Mouse (Mus musculus): ENCODE results near the gene Oas1e. TPM values are rescaled to one million over a fixed set of nuclear protein-coding genes. Genes with fewer than 3 reads are reported as not detected.

Oas1e gene
- total RNA-seq, 1 experiment from 2014 or later: not detected

DNA sequence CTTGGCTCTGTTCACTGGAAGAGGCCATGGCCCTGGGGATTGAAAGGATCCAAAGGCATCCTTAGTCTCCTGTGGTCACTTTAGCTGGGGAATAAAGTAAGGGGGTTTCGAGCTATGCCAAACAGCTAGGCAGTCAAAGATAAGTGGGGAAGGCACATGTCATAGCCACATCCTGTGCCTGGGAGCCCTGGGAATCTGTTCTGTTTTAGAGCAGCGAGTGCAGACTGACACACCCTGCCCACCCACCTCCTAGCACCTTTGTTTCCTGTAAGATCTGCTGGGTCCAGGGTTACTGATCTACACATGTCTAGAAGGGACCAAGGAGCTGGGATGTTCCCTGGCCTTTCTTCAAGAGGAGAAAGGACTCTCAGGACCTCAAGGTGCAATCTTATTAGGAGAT is 16.4 kb downstream of the Oas1e start:
- ATAC-seq (replicated peaks; ENCODE audit: low read depth, poor library complexity, severe bottlenecking): no peak

DNA sequence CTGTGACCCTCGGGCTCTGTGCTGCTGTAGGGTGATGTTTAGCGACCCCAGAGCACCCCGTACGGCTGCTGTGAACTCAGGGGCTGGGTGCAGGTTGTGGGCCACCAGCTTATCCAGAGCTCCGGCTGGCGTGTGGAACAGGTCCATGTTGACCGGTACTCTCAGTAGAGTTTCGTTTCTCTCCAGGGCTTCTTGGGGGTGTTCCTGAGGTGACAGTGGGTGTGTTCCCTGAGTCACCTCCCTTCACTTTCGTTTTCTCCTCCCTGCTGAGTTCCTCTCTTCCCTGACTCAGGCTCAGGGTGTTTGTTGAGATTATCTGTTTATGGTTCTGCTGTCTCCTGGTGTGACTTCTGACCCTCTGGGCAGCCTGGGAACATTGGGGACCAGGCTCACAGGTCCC is 17.9 kb downstream of the Oas1e start, which contains the start of gene Oas3:
TSS of gene Oas3 (minus strand) at position 184 of the 400 bp plus-strand sequence.
- ATAC-seq (replicated peaks; ENCODE audit: low read depth, poor library complexity, severe bottlenecking): peak; percentile 62

DNA sequence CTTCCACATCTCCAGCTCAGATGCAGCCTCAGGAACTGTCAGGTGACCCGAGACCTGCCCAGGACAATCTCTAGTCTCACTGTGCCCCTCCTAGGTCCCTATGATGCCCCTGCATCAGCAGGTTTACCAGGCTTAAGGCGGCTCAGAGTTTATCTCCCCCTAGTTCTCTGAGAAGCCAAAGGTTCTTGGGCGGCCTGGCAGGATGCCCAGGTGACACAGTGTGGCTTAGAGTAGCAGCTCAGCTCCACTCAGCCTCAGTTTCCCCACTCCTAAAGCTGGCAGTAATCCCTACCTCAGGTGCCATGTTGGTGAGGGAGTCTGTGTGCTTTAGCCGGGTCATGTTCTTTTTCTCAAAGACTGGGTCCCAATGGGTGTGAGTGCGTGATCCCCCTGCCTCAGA is 18.5 kb downstream of the Oas1e start:
- no peak for ATAC-seq (replicated peaks; ENCODE audit: low read depth, poor library complexity, severe bottlenecking)

DNA sequence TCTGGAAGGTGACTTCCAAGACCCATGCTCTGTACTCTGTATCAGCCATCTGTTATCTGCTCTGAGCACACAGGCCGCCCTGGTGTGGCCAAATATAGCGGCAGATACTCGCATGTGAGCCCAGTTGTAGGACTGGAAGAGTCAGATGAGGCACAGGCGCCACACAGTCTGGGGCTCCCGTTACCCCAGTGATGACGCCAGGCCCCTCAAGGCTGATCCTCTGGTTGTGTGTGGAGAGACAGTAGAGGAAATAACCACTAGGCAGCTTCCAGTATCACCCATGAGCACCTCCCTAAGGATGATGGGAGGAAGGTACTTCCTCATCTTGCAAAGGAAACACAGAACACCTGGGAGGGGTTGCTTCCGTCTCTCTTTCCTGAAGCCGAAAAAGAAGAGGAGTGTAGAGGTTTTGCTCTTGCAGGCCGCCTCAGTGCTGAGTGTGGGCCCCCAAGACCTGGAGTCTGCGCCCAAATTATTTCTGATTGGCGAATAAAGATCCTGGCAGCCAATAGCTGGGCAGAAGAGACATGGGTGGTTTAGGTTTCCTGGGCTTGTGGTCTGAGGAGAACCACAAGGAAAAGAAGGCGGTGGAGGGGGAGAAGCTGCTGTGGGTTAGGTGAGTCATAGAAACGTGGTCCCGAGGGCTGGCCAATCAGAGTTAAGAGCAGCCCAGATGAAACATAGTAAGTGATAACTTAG is 19.9 kb downstream of the Oas1e start:
- peak; percentile 78 for ATAC-seq (replicated peaks; ENCODE audit: low read depth, poor library complexity, severe bottlenecking)

DNA sequence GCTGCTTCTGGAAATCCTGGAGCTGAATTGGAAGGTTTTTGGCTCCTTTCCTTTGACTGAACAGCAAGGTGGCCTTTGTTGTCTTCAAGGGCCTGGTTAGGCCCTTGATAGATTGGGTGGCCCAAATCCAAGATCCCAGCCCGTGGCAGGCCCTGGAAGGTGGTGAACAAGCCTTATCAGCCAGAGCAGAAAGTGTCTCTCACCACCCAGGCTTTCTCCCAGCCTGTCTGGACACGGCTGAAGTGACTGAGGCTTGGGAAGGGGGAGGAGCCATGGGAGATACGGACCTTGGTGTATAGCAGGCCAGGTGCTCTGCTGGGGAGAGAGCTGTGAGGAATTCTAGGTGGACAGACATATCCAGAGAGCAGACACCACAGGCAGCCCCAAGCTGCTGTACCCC is 25.9 kb downstream of the Oas1e start:
- peak; percentile 61; the same call in 1 of the 2 replicates for ATAC-seq (replicated peaks; ENCODE audit: low read depth, poor library complexity, severe bottlenecking)

DNA sequence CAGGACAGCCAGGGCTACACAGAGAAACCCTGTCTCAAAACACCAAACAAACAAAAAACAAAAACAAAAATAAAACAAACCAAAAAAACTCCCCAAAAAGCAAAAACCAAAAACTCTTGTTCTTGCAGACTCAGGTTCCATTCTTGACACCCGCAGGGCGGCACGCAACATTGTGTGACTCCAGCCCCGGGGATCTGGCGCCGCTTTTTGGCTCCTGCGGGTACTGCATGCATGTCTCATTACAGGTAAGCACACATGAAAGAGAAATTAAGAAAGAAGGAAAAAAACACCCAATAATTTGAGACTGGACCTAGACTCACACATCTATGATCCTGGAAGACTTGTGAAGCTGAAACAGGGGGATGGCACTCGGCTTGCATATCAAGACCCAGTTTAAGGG is 30.3 kb downstream of the Oas1e start:
- no peak for ATAC-seq (replicated peaks; ENCODE audit: low read depth, poor library complexity, severe bottlenecking)

DNA sequence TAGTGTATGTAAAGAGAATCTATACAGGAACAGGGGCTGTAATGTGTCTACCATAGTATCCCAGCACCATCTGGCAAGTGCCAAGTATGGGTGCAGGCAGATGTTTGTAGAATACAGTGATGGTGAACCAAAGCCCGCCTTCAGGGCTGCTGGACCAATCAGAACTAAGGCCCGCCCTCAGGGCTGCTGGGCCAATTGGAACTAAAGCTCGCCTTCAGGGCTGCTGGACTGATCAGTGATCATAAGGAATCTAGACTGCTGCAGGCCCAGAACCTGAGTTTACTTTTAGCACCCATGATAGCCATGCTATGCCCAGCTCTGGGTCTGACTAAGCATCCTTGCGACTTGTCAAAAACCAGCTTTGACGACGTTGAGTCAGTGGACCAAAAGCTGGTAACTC is 33.4 kb downstream of the Oas1e start:
- no peak for ATAC-seq (replicated peaks; ENCODE audit: low read depth, poor library complexity, severe bottlenecking)

DNA sequence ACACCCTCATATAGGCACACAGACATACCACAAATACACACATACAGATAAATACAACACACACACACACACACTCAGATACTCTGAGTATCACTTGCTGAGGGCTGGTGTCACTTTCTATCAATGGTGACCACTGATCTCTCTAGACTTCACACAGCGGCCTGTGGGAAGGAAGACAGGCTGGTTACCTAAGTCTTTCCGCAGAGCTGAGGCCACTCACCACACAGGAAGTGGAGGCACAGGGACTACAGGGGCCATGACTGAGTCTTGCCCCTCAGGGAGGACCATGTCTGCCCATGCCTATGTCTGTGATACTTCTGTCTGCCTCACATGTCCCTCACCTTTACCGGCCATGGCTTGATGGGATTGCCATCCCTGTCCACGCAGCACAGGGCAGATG is 41.1 kb downstream of the Oas1e start:
- ATAC-seq (replicated peaks; ENCODE audit: low read depth, poor library complexity, severe bottlenecking): peak; percentile 39; the same call in 1 of the 2 replicates

DNA sequence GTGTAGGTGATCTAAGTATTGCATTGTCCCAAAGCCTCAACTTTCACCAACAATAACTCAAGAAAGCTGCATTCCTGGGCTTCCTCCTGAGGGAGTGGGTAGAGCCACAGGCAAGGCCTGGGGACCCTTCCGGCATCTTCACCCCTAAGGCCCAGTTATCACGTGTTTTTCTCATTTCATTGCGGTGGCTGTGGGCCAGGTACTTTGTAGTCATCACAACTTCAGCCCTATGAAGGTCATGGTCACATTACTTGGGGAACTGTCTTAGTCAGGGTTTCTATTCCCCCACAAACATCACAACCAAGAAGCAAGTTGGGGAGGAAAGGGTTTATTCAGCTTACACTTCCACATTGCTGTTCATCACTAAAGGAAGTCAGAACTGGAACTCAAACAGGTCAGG is 42.5 kb downstream of the Oas1e start:
- ATAC-seq (replicated peaks; ENCODE audit: low read depth, poor library complexity, severe bottlenecking): no peak

DNA sequence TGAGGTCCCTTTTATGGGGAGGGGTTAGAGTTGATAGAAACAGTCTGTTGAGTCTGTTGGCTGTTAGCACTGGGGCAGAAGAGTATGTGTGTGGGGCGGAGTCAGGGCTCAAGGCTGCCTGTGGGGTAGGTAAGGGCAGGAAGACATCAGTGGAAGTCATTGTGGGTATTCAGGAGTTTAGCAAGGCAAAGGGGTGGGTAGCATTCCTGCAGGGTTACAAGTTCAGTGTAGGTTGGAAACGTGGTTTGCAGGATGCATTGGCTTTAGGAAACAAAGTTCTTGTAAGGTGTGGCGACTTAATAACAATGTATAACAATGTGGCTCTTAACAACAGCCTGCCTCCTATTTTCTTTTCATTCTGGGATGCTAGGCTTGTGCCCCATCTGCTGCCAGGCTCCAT is 44.1 kb downstream of the Oas1e start:
- ATAC-seq (replicated peaks; ENCODE audit: low read depth, poor library complexity, severe bottlenecking): no peak

DNA sequence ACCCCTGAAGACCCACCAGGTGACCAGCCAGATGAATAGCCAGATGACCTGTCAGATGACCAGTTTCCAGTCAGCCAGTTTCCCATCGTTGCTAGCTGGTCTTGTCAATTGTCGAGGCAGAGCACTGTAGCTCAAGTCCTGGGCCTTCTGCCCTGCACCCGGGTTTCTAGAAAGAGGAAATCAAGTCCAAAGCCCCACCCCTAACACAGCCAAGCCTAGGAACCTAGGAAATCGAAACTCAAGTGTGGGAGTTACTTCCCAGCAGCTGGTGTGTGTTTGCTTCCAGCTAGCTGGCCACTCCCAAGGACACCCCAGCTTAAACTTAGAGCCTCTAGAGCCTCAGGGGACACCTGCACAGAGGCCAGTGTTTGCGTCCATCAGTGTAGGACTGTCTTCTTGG is 45.6 kb downstream of the Oas1e start, which contains the start of gene Oas2:
TSS of gene Oas2 (minus strand) at position 166 of the 400 bp plus-strand sequence.
- peak; percentile 74; the same call in 1 of the 2 replicates for ATAC-seq (replicated peaks; ENCODE audit: low read depth, poor library complexity, severe bottlenecking)

DNA sequence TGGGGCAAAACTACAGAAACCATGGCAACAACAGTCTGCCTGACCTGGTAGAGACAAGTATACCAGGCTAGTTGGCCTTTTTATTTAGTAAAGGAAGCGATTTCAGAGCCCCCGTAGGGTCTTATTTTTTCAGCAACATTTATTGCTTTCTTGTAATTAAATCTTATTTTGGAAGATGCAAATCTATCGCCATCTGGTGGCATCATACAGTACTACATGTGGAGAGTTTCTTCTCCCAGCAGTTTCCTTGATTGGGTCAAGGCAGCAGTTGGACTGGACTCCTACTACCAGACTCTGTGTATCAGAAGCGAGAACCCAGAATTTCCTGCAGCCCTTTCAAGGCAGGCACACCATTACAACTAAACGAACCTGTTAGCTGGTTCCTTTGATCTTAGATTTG is 48.9 kb downstream of the Oas1e start:
- ATAC-seq (replicated peaks; ENCODE audit: low read depth, poor library complexity, severe bottlenecking): peak; percentile 33; the same call in 1 of the 2 replicates

DNA sequence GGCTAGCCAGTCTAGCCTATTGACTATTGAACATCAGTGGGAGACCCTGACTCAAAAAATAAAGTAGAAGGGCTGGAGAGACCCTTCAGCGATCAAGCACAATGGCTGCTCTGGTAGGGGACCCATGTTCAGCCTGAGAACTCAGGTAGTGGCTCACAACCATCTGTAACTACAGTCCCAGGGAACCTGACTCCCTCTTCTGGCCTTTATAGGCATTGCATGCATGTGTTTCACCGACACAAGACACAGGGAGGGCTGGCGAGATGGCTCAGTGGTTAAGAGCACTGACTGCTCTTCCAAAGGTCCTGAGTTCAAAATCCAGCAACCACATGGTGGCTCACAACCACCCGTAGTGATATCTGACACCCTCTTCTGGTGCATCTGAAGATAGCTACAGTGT is 53.2 kb downstream of the Oas1e start:
- ATAC-seq (replicated peaks; ENCODE audit: low read depth, poor library complexity, severe bottlenecking): peak; percentile 72

Other genes with a start within 250 kb of the Oas1e start
- 15.2 and 18.1 TPM in 2 replicates for gene Tpcn1, start 206.9 kb downstream of the Oas1e start, total RNA-seq (2017)
- 0.96 and 0.97 TPM in 2 replicates for gene Iqcd, start 206.5 kb downstream of the Oas1e start, total RNA-seq (2017)
- 3.8 and 13.1 TPM in 2 replicates for gene Rita1, start 182.9 kb downstream of the Oas1e start, total RNA-seq (2017)
- gene Ddx54, start 182.8 kb downstream of the Oas1e start, total RNA-seq (2017): 36.0 and 41.7 TPM in 2 replicates
- not detected in 2 replicates for gene Cfap73, start 161.3 kb downstream of the Oas1e start, total RNA-seq (2017)
- 1.0 and 1.1 TPM in 2 replicates for gene Rasal1, start 146.7 kb downstream of the Oas1e start, total RNA-seq (2017)
- gene Dtx1, start 83.6 kb downstream of the Oas1e start, total RNA-seq (2017): not detected in 2 replicates
- 0.64 and 0.68 TPM in 2 replicates for gene Oas2, start 45.7 kb downstream of the Oas1e start, total RNA-seq (2017)
- 1.9 and 4.8 TPM in 2 replicates for gene Oas3, start 17.9 kb downstream of the Oas1e start, total RNA-seq (2017)
- gene Oas1c, start 17.0 kb upstream of the Oas1e start, total RNA-seq (2017): 0.78 and 3.1 TPM in 2 replicates
- not detected in 2 replicates for gene Oas1f, start 51.8 kb upstream of the Oas1e start, total RNA-seq (2017)
- not detected in 2 replicates for gene Oas1h, start 65.9 kb upstream of the Oas1e start, total RNA-seq (2017)
- gene Oas1g, start 92.1 kb upstream of the Oas1e start, total RNA-seq (2017): 1.1 and 3.4 TPM in 2 replicates
- gene Oas1a, start 112.0 kb upstream of the Oas1e start, total RNA-seq (2017): 15.4 and 20.1 TPM in 2 replicates
- not detected in 2 replicates for gene Oas1d, start 119.0 kb upstream of the Oas1e start, total RNA-seq (2017)
- gene Rph3a, start 214.6 kb upstream of the Oas1e start, total RNA-seq (2017): not detected in 2 replicates